Mouse (Mus musculus) CH12.LX (cell line): Measurements from ENCODE around the gene Gm20388.

Source experiments
- CTCF ChIP-seq, 2 experiments: IDR thresholded peaks in 1 of 2; conservative IDR thresholded peaks in 1 of 2; 2 replicates each; pipeline ENCODE4 v1.5.1; 2011 to 2012; ENCODE audit warnings: low read depth in 2 of 2, low read length in 2 of 2, improper control_type of control experiment in 1 of 2, inconsistent platforms in 1 of 2, mild to moderate bottlenecking in 1 of 2, moderate library complexity in 1 of 2
- EP300 ChIP-seq: IDR thresholded peaks from 2 replicates; pipeline ENCODE4 v1.6.1; 2011; ENCODE audit warnings: low read length, improper control_type of control experiment
- MAX ChIP-seq: IDR thresholded peaks from 2 replicates; pipeline ENCODE4 v1.6.1; 2011; ENCODE audit warnings: low read length, improper control_type of control experiment

GRCm38 (mm10) chr8:120537818-120538396 is 627.3 kb downstream of the Gm20388 start:
- TF ChIP-seq CTCF (conservative IDR thresholded peaks at IDR 0.05 in 1 of 2, IDR thresholded peaks at IDR 0.05 in 1 of 2; ENCODE audit: low read depth in 2 of 2, low read length in 2 of 2) (no peak), EP300 (no peak), MAX (no peak)
